In the genomic region with DNA sequence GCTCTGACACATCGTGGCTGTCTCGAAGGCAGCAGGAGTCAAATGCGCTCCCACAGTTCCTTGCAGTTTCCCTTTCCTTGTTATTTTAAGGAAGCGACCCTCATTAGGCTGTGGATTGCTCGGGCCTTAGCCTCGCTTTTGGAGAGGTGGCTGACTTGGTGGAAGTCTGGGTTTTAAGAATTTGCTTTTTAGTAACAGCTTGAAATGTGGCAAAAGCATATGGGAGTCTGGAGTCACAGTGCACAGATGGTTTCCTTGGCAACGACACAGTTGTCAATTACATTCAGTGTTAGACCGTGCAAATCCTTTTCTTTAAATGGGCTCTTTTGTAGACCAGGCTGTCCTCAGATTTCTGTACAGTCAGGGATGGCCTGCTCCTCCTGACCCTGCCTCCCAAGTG, we compare ENCODE assay signal across 8 mouse cellular contexts. TPM values are rescaled to one million over a fixed set of nuclear protein-coding genes. Genes with fewer than 3 reads are reported as not detected.
DNase-seq lines count a peak whose midpoint lies in the region; ATAC-seq and TF ChIP-seq lines count a peak whose summit lies in the region.

No protein-coding gene starts in this region.

- H3K79me3 ChIP-seq in C2C12 (ENCODE audit: low read depth), result peaks cover 28% of the 10 kb centered on the region

- ATAC-seq in limb, embryonic 11.5 days (ENCODE audit: insufficient number of reproducible peaks, low FRiP score, low TSS enrichment, low read depth), result no peak
- ATAC-seq in stomach, embryonic 14.5 days (ENCODE audit: insufficient number of reproducible peaks, insufficient read depth, low FRiP score, low read depth), result no peak

- H3K4me2 ChIP-seq in limb, embryonic 11.5 days (ENCODE audit: low read depth, severe bottlenecking), result peak overlapping the region; percentile 92
- peak overlapping the region; percentile 77 for H3K4me2 ChIP-seq in stomach, embryonic 14.5 days (replicated peaks; ENCODE audit: low read depth, low read length)

- TF ChIP-seq CTCF in C2C12 (IDR thresholded peaks at IDR 0.05; ENCODE audit: control insufficient read depth, insufficient read depth, insufficient read length), result no peak
- TF ChIP-seq CTCF in embryonic fibroblast, embryonic 13.5 days (IDR thresholded peaks at IDR 0.05; ENCODE audit: borderline replicate concordance, insufficient read depth, low read length), result no peak

- TF ChIP-seq POLR2A in embryonic fibroblast, embryonic 13.5 days (IDR thresholded peaks at IDR 0.05; ENCODE audit: low read depth, low read length), result no peak

- H3K4me3 ChIP-seq in heart, embryonic 10.5 days, result peak overlapping the region; percentile 95
- peak overlapping the region; percentile 72 for H3K4me3 ChIP-seq in C2C12 (ENCODE audit: insufficient read depth, poor library complexity, severe bottlenecking)
- peak overlapping the region; percentile 98 for H3K4me3 ChIP-seq in embryonic fibroblast, embryonic 13.5 days (ENCODE audit: insufficient read depth, low read length)
- peak overlapping the region; percentile 98 for H3K4me3 ChIP-seq in limb, embryonic 11.5 days (ENCODE audit: low read depth, low read length)
- H3K4me3 ChIP-seq in stomach, embryonic 14.5 days (ENCODE audit: low read depth, low read length), result peak overlapping the region; percentile 94

- DNase-seq in heart, embryonic 10.5 days (ENCODE audit: low spot score), result no peak
- no peak for DNase-seq in heart, postnatal 25 days (ENCODE audit: low spot score)
- no peak for DNase-seq in limb, embryonic 11.5 days (ENCODE audit: low spot score)
- DNase-seq in adrenal gland, adult 18-20 months (ENCODE audit: low spot score in 2 of 2), result no peak
- no peak for DNase-seq in thymus, postnatal 36 days

- intact Hi-C loops in heart, postnatal 25 days (cut with DNase I), result loop anchor here (2.0 to 10.0 kb wide), 2 partner anchors 16 to 184 kb away; no protein-coding TSS in a partner anchor

- peak overlapping the region; percentile 93 for H3K9ac ChIP-seq in limb, embryonic 11.5 days (ENCODE audit: low read length)
- peak overlapping the region; percentile 86 for H3K9ac ChIP-seq in stomach, embryonic 14.5 days (replicated peaks; ENCODE audit: low read depth, low read length)

- no peaks in the 10 kb centered on the region for H3K9me3 ChIP-seq in heart, embryonic 10.5 days
- no peaks in the 10 kb centered on the region for H3K9me3 ChIP-seq in limb, embryonic 11.5 days (ENCODE audit: control insufficient read depth, low read length)
- H3K9me3 ChIP-seq in stomach, embryonic 14.5 days (ENCODE audit: control insufficient read depth, low read depth, low read length), result no peaks in the 10 kb centered on the region

- H3K27me3 ChIP-seq in heart, embryonic 10.5 days (ENCODE audit: insufficient read depth, poor library complexity, severe bottlenecking), result no peaks in the 10 kb centered on the region
- H3K27me3 ChIP-seq in C2C12 (ENCODE audit: control insufficient read depth, insufficient read depth, insufficient read length), result peaks cover 10% of the 10 kb centered on the region
- H3K27me3 ChIP-seq in limb, embryonic 11.5 days (ENCODE audit: control insufficient read depth, insufficient read depth, low read length), result no peaks in the 10 kb centered on the region
- H3K27me3 ChIP-seq in stomach, embryonic 14.5 days (ENCODE audit: control insufficient read depth, insufficient read depth, low read length), result no peaks in the 10 kb centered on the region

- peak overlapping the region; percentile 76 for H3ac ChIP-seq in C2C12 (ENCODE audit: control insufficient read depth, insufficient read length, low read depth)

- peaks cover 43% of the 10 kb centered on the region for H3K36me3 ChIP-seq in heart, embryonic 10.5 days
- peaks cover 32% of the 10 kb centered on the region for H3K36me3 ChIP-seq in C2C12 (ENCODE audit: control insufficient read depth, insufficient read depth)
- peaks cover 15% of the 10 kb centered on the region for H3K36me3 ChIP-seq in limb, embryonic 11.5 days (ENCODE audit: control insufficient read depth, insufficient read depth, low read length)
- H3K36me3 ChIP-seq in stomach, embryonic 14.5 days (ENCODE audit: control insufficient read depth, insufficient read depth, low read length), result peaks cover 33% of the 10 kb centered on the region

- H3K79me2 ChIP-seq in C2C12 (ENCODE audit: control insufficient read depth, insufficient read depth), result peaks cover 49% of the 10 kb centered on the region

- H3K4me1 ChIP-seq in heart, embryonic 10.5 days, result peaks cover 20% of the 10 kb centered on the region
- peaks cover 2% of the 10 kb centered on the region; the same call in 1 of the 2 replicates for H3K4me1 ChIP-seq in embryonic fibroblast, embryonic 13.5 days (ENCODE audit: control insufficient read depth, insufficient read depth, low read length)
- peaks cover 11% of the 10 kb centered on the region for H3K4me1 ChIP-seq in limb, embryonic 11.5 days (ENCODE audit: control insufficient read depth, insufficient read depth, low read length)
- peaks cover 10% of the 10 kb centered on the region for H3K4me1 ChIP-seq in stomach, embryonic 14.5 days (ENCODE audit: control insufficient read depth, insufficient read depth, low read length)

- peak overlapping the region; percentile 98 for H3K27ac ChIP-seq in heart, embryonic 10.5 days
- no peak overlapping the region for H3K27ac ChIP-seq in embryonic fibroblast, embryonic 13.5 days (ENCODE audit: insufficient read depth, low read length)
- H3K27ac ChIP-seq in limb, embryonic 11.5 days (replicated peaks; ENCODE audit: low read depth, low read length), result no peak overlapping the region
- H3K27ac ChIP-seq in stomach, embryonic 14.5 days (ENCODE audit: low read length), result peak overlapping the region; percentile 87; the same call in 1 of the 2 replicates

- WGBS in heart, embryonic 10.5 days, result 21% methylated on average over 8 of the region's 8 CpGs
- 28% methylated on average over 8 of the region's 8 CpGs for WGBS in limb, embryonic 11.5 days
- 23% methylated on average over 8 of the region's 8 CpGs for WGBS in stomach, embryonic 14.5 days

TF ChIP-seq in C2C12, 6 proteins besides CTCF, POLR2A, EP300 and RAD21:
- TF ChIP-seq MYOG (IDR thresholded peaks at IDR 0.05; ENCODE audit: control insufficient read depth, extremely low read depth, insufficient read length) (no peak), MYOD1 (IDR thresholded peaks at IDR 0.05; ENCODE audit: control insufficient read depth, insufficient read length, low read depth) (no peak), USF1 (IDR thresholded peaks at IDR 0.05; ENCODE audit: low read depth) (no peak), MAX (IDR thresholded peaks at IDR 0.05) (no peak), FOSL1 (IDR thresholded peaks at IDR 0.05; ENCODE audit: insufficient read depth, low read length, poor library complexity, severe bottlenecking) (no peak), CEBPB (IDR thresholded peaks at IDR 0.05; ENCODE audit: low read depth) (no peak)

RNA-seq across cellular contexts. Expression of gene Rae1, which starts 1.0 kb away (rescaled TPM):
- 139 and 162 TPM in 2 replicates for polyA plus RNA-seq in heart, embryonic 10.5 days (2016; fragmentation: Nextera tagmentation; extraction: Ambion mirVana)
- 10 to 100 TPM; 24.4 to 25.3 TPM for total RNA-seq in heart, postnatal 25 days (2021)
- polyA plus RNA-seq in C2C12 (2012; fragmentation: generic; extraction: Trizol), result 83.7 TPM
- polyA plus RNA-seq in embryonic fibroblast, embryonic 13.5 days (2011; ENCODE audit: insufficient read length, low read depth, missing spikeins), result 54.8 and 57.4 TPM in 2 replicates
- polyA plus RNA-seq in limb, embryonic 11.5 days (2014; fragmentation: Nextera tagmentation; extraction: Ambion mirVana), result 172 and 174 TPM in 2 replicates
- 138 and 146 TPM in 2 replicates for polyA plus RNA-seq in stomach, embryonic 14.5 days (2014; fragmentation: Nextera tagmentation; extraction: Ambion mirVana)
- total RNA-seq in adrenal gland, adult 18-20 months (2021), result 10 to 100 TPM; 54.5 to 67.4 TPM

RNA-seq across cellular contexts. Expression of gene Rbm38, which starts 19.4 kb away (rescaled TPM):
- 156 and 188 TPM in 2 replicates for polyA plus RNA-seq in heart, embryonic 10.5 days (2016; fragmentation: Nextera tagmentation; extraction: Ambion mirVana)
- total RNA-seq in heart, postnatal 25 days (2021), result 100 to 1,000 TPM; 167 to 223 TPM
- 31.3 TPM for polyA plus RNA-seq in C2C12 (2012; fragmentation: generic; extraction: Trizol)
- polyA plus RNA-seq in embryonic fibroblast, embryonic 13.5 days (2011; ENCODE audit: insufficient read length, low read depth, missing spikeins), result 7.2 and 10.9 TPM in 2 replicates
- 66.5 and 69.4 TPM in 2 replicates for polyA plus RNA-seq in limb, embryonic 11.5 days (2014; fragmentation: Nextera tagmentation; extraction: Ambion mirVana)
- 35.6 and 37.9 TPM in 2 replicates for polyA plus RNA-seq in stomach, embryonic 14.5 days (2014; fragmentation: Nextera tagmentation; extraction: Ambion mirVana)
- total RNA-seq in adrenal gland, adult 18-20 months (2021), result 10 to 100 TPM; 14.8 to 21.2 TPM

RNA-seq across cellular contexts. Expression of gene Spo11, which starts 23.4 kb away (rescaled TPM):
- 0.06 and 0.20 TPM in 2 replicates for polyA plus RNA-seq in heart, embryonic 10.5 days (2016; fragmentation: Nextera tagmentation; extraction: Ambion mirVana)
- not detected for total RNA-seq in heart, postnatal 25 days (2021)
- polyA plus RNA-seq in C2C12 (2012; fragmentation: generic; extraction: Trizol), result not detected
- not detected in 2 replicates for polyA plus RNA-seq in embryonic fibroblast, embryonic 13.5 days (2011; ENCODE audit: insufficient read length, low read depth, missing spikeins)
- polyA plus RNA-seq in limb, embryonic 11.5 days (2014; fragmentation: Nextera tagmentation; extraction: Ambion mirVana), result 0.95 and 1.7 TPM in 2 replicates
- 0.54 and 0.76 TPM in 2 replicates for polyA plus RNA-seq in stomach, embryonic 14.5 days (2014; fragmentation: Nextera tagmentation; extraction: Ambion mirVana)
- total RNA-seq in adrenal gland, adult 18-20 months (2021), result not detected

Comparison
In these comparisons a context has a peak if more than half of its experiments do, and no peak if none do; other contexts are left out.
1. H3K27ac ChIP-seq: peak in heart, embryonic 10.5 days (single experiment) and stomach, embryonic 14.5 days (single experiment); none in embryonic fibroblast, embryonic 13.5 days (single experiment) and limb, embryonic 11.5 days (single experiment).
2. Peak in every context shown above with its lines, with median percentiles within 50 percentile points of each other: H3K4me3 ChIP-seq.